In genomic region chr2:178834986-178835385, GRCm38 (mm10) we compare ENCODE assay signal across 18 mouse cellular contexts.
DNase-seq lines count a peak whose midpoint lies in the region.
"Had no signal": no experiment of that assay in that cellular context is flagged by ENCODE, and none has a peak within 500 bp of the region (broad histone marks: within the 10 kb centered on the region; RNA-seq: fewer than 3 reads in every experiment).

No protein-coding gene starts in this region.

- DNase-seq in frontal cortex, adult 2 months (ENCODE audit: extremely low spot score in 1 of 2, low spot score in 1 of 2): peak; percentile 10 to 50
- no peak for DNase-seq in frontal cortex, postnatal 14 days (ENCODE audit: low spot score in 2 of 2)
- DNase-seq in right cerebral cortex, adult 18-20 months: peak; percentile 57
- no peak for DNase-seq in right cerebral cortex, postnatal 10 days (ENCODE audit: low spot score in 2 of 2)
- peak; percentile 67 for DNase-seq in brain, adult 2 months (ENCODE audit: low read depth, low spot score)
- peak; percentile 29 to 70 for DNase-seq in left cerebral cortex, postnatal 14 days (ENCODE audit: low spot score in 2 of 2)
- no peak for DNase-seq in spleen, postnatal 36 days (ENCODE audit: low spot score in 2 of 2)
- no peak for DNase-seq in cerebellum, adult 8-10 months
- DNase-seq: adrenal gland, adult 2 months; adrenal gland, postnatal 14 days; cerebellum, adult 11-12 months; cerebellum, adult 9-10 months; cerebellum, postnatal 14 days; gastrocnemius, postnatal 10 days; gastrocnemius, postnatal 36 days; heart, adult 2 months; heart, postnatal 14 days; heart, postnatal 4 days had no signal

- intact Hi-C loops in left cerebral cortex, postnatal 14 days (cut with DNase I): no loop called here

Comparison
In these comparisons a context has a peak if more than half of its experiments do, and no peak if none do; other contexts are left out.
1. DNase-seq: peak in frontal cortex, adult 2 months (2 of 2), right cerebral cortex, adult 18-20 months (single experiment), brain, adult 2 months (single experiment) and left cerebral cortex, postnatal 14 days (2 of 2); none in frontal cortex, postnatal 14 days (0 of 2), right cerebral cortex, postnatal 10 days (0 of 2), spleen, postnatal 36 days (0 of 2) and cerebellum, adult 8-10 months (single experiment).